Mouse (Mus musculus) cerebellum, adult 11-12 months (tissue): ENCODE results near the gene Sf1.

Source experiments
- DNase-seq: peaks from one replicate; pipeline ENCODE4 v3.0.0; 2022

Gene Sf1

GRCm38 (mm10) chr19:6363411-6364240 lies at the start of gene Sf1:
Gene Sf1 (plus strand): TSS chr19:6363690.
- peak; percentile 100 for DNase-seq

- DNase-seq, result peak; percentile 58
Observed at GRCm38 (mm10) chr19:6313796-6314195, 49.7 kb upstream of the Sf1 start.

GRCm38 (mm10) chr19:6314513-6314912 lies 49.0 kb upstream of the Sf1 start:
- DNase-seq, result peak; percentile 45

- DNase-seq, result peak; percentile 80
Observed at GRCm38 (mm10) chr19:6315573-6315972, 47.9 kb upstream of the Sf1 start.

GRCm38 (mm10) chr19:6318145-6318544 lies 45.3 kb upstream of the Sf1 start:
- no peak for DNase-seq

- no peak for DNase-seq
Observed at GRCm38 (mm10) chr19:6321358-6321757, 42.1 kb upstream of the Sf1 start.

GRCm38 (mm10) chr19:6321786-6322621 lies 41.5 kb upstream of the Sf1 start:
- DNase-seq, result peak; percentile 22

- DNase-seq, result no peak
Observed at GRCm38 (mm10) chr19:6324751-6325150, 38.7 kb upstream of the Sf1 start.

GRCm38 (mm10) chr19:6331178-6331577 lies 32.3 kb upstream of the Sf1 start:
- no peak for DNase-seq

- DNase-seq, result peak; percentile 52
Observed at GRCm38 (mm10) chr19:6331719-6332516, 31.6 kb upstream of the Sf1 start.

GRCm38 (mm10) chr19:6333761-6334595 lies 29.5 kb upstream of the Sf1 start:
- peak; percentile 42 for DNase-seq

GRCm38 (mm10) chr19:6334673-6335457 lies 28.6 kb upstream of the Sf1 start, which contains the start of gene Men1:
Gene Men1 (plus strand): TSS chr19:6334979.
- DNase-seq, result peak; percentile 94

GRCm38 (mm10) chr19:6335458-6335827 lies 28.0 kb upstream of the Sf1 start:
- peak; percentile 47 for DNase-seq

- DNase-seq, result peak; percentile 48
Observed at GRCm38 (mm10) chr19:6336920-6337319, 26.6 kb upstream of the Sf1 start.

- DNase-seq, result peak; percentile 44
Observed at GRCm38 (mm10) chr19:6338171-6338570, 25.3 kb upstream of the Sf1 start.

GRCm38 (mm10) chr19:6338716-6339115 lies 24.8 kb upstream of the Sf1 start:
- peak; percentile 47 for DNase-seq

- DNase-seq, result peak; percentile 58
Observed at GRCm38 (mm10) chr19:6339191-6339590, 24.3 kb upstream of the Sf1 start.

GRCm38 (mm10) chr19:6339890-6340504 lies 23.5 kb upstream of the Sf1 start:
- peak; percentile 54 for DNase-seq

GRCm38 (mm10) chr19:6340524-6341452 lies 22.7 kb upstream of the Sf1 start, which contains the start of gene Map4k2:
Gene Map4k2 (plus strand): TSS chr19:6341135.
- DNase-seq, result peak; percentile 83
